Mouse (Mus musculus) midbrain, postnatal 0 days (tissue): ENCODE data around the gene Sdc3. TPM values are rescaled to one million over a fixed set of nuclear protein-coding genes. Genes with fewer than 3 reads are reported as not detected.

Experiments
- ATAC-seq: fragments of 200-750 bp; cut with Nextera tagmentation; 2 replicates; pipeline ENCODE4 v1.8.0; 2017; ENCODE audit warnings: moderate number of reproducible peaks, mild to moderate bottlenecking, moderate TSS enrichment, moderate library complexity; ENCODE audit not compliant: low FRiP score
- DNase-seq: peaks from one replicate; pipeline ENCODE4 v3.0.0-alpha.2; 2015; ENCODE audit warnings: low spot score
- H3K27ac ChIP-seq: fragments of 300-500 bp; sonication (generic); 2 replicates; pipeline ENCODE4 v1.5.1; 2014; ENCODE audit warnings: low read depth, mild to moderate bottlenecking, low read length, mixed read lengths
- H3K27me3 ChIP-seq: fragments of 300-500 bp; sonication (generic); 2 replicates; pipeline ENCODE4 v1.6.1; 2014; ENCODE audit warnings: low read length, control low read depth, mixed read lengths; ENCODE audit not compliant: insufficient read depth
- H3K36me3 ChIP-seq: fragments of 300-500 bp; sonication (generic); 2 replicates; pipeline ENCODE4 v1.6.1; 2014; ENCODE audit warnings: low read length, control low read depth, mixed read lengths; ENCODE audit not compliant: insufficient read depth
- H3K4me1 ChIP-seq: fragments of 300-500 bp; sonication (generic); 2 replicates; pipeline ENCODE4 v1.6.1; 2014; ENCODE audit warnings: mild to moderate bottlenecking, control low read depth, antibody characterized with exemption, low read length, mixed read lengths; ENCODE audit not compliant: insufficient read depth
- H3K4me2 ChIP-seq: fragments of 300-500 bp; sonication (generic); 2 replicates; pipeline ENCODE4 v1.6.1; 2014; ENCODE audit warnings: low read depth, mild to moderate bottlenecking, low read length, mixed read lengths; ENCODE audit not compliant: poor library complexity, severe bottlenecking
- H3K4me3 ChIP-seq: fragments of 300-500 bp; sonication (generic); 2 replicates; pipeline ENCODE4 v1.5.1; 2014; ENCODE audit warnings: low read depth, mild to moderate bottlenecking, low read length, moderate library complexity
- H3K9ac ChIP-seq: fragments of 300-500 bp; sonication (generic); replicated peaks from 2 replicates; pipeline ENCODE4 v1.6.1; 2014; ENCODE audit warnings: mild to moderate bottlenecking, low read length, moderate library complexity, mixed read lengths; ENCODE audit not compliant: poor library complexity, severe bottlenecking
- H3K9me3 ChIP-seq: fragments of 300-500 bp; sonication (generic); 2 replicates; pipeline ENCODE4 v1.6.1; 2016; ENCODE audit warnings: low read length, control low read depth
- CTCF ChIP-seq: IDR thresholded peaks from 2 replicates; pipeline ENCODE4 v1.5.1; 2016; ENCODE audit warnings: antibody characterized with exemption, mild to moderate bottlenecking
- WGBS: fragments of 180-500 bp; shearing (Covaris S2); extraction: QIAGEN DNeasy Blood & Tissue Kit; methylation state at CpG from one replicate; pipeline ENCODE4 v1.1.7; 2014; 5-methylcytosine and 5-hydroxymethylcytosine counted together
- polyA plus RNA-seq: library from polyadenylated mRNA; unstranded; fragments of >200 nt; fragmentation: Nextera tagmentation; extraction: Ambion mirVana; gene quantifications from 2 replicates; pipeline ENCODE4 v1.2.1, GENCODE M21; 2015
- total RNA-seq: library from RNA; depleted of rRNA; stranded (reverse); fragments of >200 nt; gene quantifications from 2 replicates; pipeline ENCODE4 v1.2.3, GENCODE M21; 2014

Sdc3 gene
- total and polyA plus RNA-seq, 2 experiments from 2014 or later, result 242 to 733 TPM

GRCm38 (mm10) chr4:130795970-130796369 is 3.6 kb downstream of the Sdc3 start:
- no peak overlapping the region for H3K9ac ChIP-seq
- H3K9me3 ChIP-seq, result no peaks in the 10 kb centered on the region
- ATAC-seq (no peak), DNase-seq (no peak)
- no peak for TF ChIP-seq CTCF
- H3K27ac ChIP-seq, result no peak overlapping the region
- 82% methylated on average over 6 of the region's 6 CpGs for WGBS
- no peak overlapping the region for H3K4me3 ChIP-seq
- H3K4me1 ChIP-seq, result peaks cover 57% of the 10 kb centered on the region
- H3K27me3 ChIP-seq, result no peaks in the 10 kb centered on the region
- peak overlapping the region; percentile 79 for H3K4me2 ChIP-seq
- H3K36me3 ChIP-seq, result no peaks in the 10 kb centered on the region

GRCm38 (mm10) chr4:130797201-130798051 is 5.1 kb downstream of the Sdc3 start:
- H3K27me3 ChIP-seq, result no peaks in the 10 kb centered on the region
- H3K36me3 ChIP-seq, result no peaks in the 10 kb centered on the region
- DNase-seq, result no peak
- peaks cover 54% of the 10 kb centered on the region for H3K4me1 ChIP-seq
- H3K9me3 ChIP-seq, result no peaks in the 10 kb centered on the region
- peak overlapping the region; percentile 26; the same call in 1 of the 2 replicates for H3K27ac ChIP-seq
- 43% methylated on average over 15 of the region's 15 CpGs for WGBS
- no peak for ATAC-seq
- no peak for TF ChIP-seq CTCF
- H3K4me2 ChIP-seq, result peak overlapping the region; percentile 30
- H3K4me3 ChIP-seq, result no peak overlapping the region
- peak overlapping the region; percentile 33; the same call in 1 of the 2 replicates for H3K9ac ChIP-seq

DNA sequence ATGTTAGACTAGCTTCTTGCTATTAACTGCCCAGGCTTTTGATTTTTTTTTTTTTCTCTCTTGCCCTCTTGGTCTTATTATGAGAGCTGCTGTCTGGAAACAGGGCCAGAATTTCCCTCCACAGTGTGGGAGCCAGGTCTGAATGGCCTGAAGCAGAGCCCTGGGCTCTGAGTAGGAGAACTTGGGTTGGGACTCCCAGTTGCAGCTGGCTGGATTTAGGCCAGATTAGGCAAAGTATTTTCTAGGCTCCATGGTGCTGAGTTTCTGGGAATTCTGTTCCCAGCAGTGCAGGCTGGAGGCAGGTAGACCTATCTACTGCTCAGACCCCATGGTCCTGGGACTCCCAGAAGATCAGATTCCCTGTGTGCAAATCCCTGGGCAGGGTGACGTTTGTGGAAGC is 6.1 kb downstream of the Sdc3 start:
- 69% methylated on average over 1 of the region's 1 CpGs for WGBS
- H3K4me1 ChIP-seq, result peaks cover 50% of the 10 kb centered on the region
- no peak overlapping the region for H3K4me3 ChIP-seq
- no peaks in the 10 kb centered on the region for H3K9me3 ChIP-seq
- no peak overlapping the region for H3K9ac ChIP-seq
- 0 out of 2 replicates have a peak overlapping the region, but pooled peaks have one; percentile 18 for H3K27ac ChIP-seq
- no peaks in the 10 kb centered on the region for H3K27me3 ChIP-seq
- H3K4me2 ChIP-seq, result no peak overlapping the region
- TF ChIP-seq CTCF, result no peak
- ATAC-seq, result no peak
- 0 out of 2 replicates have a peak, but pooled peaks cover 4% of the 10 kb centered on the region for H3K36me3 ChIP-seq
- DNase-seq, result no peak

GRCm38 (mm10) chr4:130799118-130799517 is 6.8 kb downstream of the Sdc3 start:
- TF ChIP-seq CTCF, result no peak
- 29% methylated on average over 4 of the region's 4 CpGs for WGBS
- H3K27ac ChIP-seq, result 0 out of 2 replicates have a peak overlapping the region, but pooled peaks have one; percentile 47

GRCm38 (mm10) chr4:130799582-130799981 is 7.2 kb downstream of the Sdc3 start:
- 0 out of 2 replicates have a peak, but pooled peaks cover 5% of the 10 kb centered on the region for H3K36me3 ChIP-seq
- H3K4me1 ChIP-seq, result peaks cover 47% of the 10 kb centered on the region
- no peak for DNase-seq
- H3K27ac ChIP-seq, result 0 out of 2 replicates have a peak overlapping the region, but pooled peaks have one; percentile 47
- no peak overlapping the region for H3K4me2 ChIP-seq
- no peak overlapping the region for H3K9ac ChIP-seq
- TF ChIP-seq CTCF, result no peak
- 82% methylated on average over 5 of the region's 5 CpGs for WGBS
- no peak overlapping the region for H3K4me3 ChIP-seq
- H3K9me3 ChIP-seq, result no peaks in the 10 kb centered on the region
- ATAC-seq, result no peak
- no peaks in the 10 kb centered on the region for H3K27me3 ChIP-seq

More at GRCm38 (mm10) chr4:130799118-130799517, 6.8 kb downstream of the Sdc3 start:
- Histone ChIP-seq H3K4me1 (peaks cover 51% of the 10 kb centered on the region), H3K4me3 (no peak overlapping the region), H3K9ac (no peak overlapping the region), H3K9me3 (no peaks in the 10 kb centered on the region), H3K36me3 (0 out of 2 replicates have a peak, but pooled peaks cover 5% of the 10 kb centered on the region), H3K4me2 (no peak overlapping the region), H3K27me3 (no peaks in the 10 kb centered on the region)
- ATAC-seq (0 out of 2 replicates have a peak, but pooled peaks have one; percentile 21), DNase-seq (peak; percentile 75)

GRCm38 (mm10) chr4:130800147-130800546 is 7.8 kb downstream of the Sdc3 start:
- H3K27ac ChIP-seq, result no peak overlapping the region
- no peak for ATAC-seq

More at GRCm38 (mm10) chr4:130800147-130800546, 7.8 kb downstream of the Sdc3 start:
- no peak overlapping the region for H3K9ac ChIP-seq
- H3K9me3 ChIP-seq, result no peaks in the 10 kb centered on the region
- no peak overlapping the region for H3K4me3 ChIP-seq
- H3K4me1 ChIP-seq, result peaks cover 44% of the 10 kb centered on the region
- no peak for DNase-seq
- WGBS, result 85% methylated on average over 6 of the region's 6 CpGs
- H3K4me2 ChIP-seq, result no peak overlapping the region
- H3K36me3 ChIP-seq, result 0 out of 2 replicates have a peak, but pooled peaks cover 5% of the 10 kb centered on the region
- TF ChIP-seq CTCF, result no peak
- no peaks in the 10 kb centered on the region for H3K27me3 ChIP-seq
